Mouse (Mus musculus): ENCODE results near the gene Arpc1a. TPM values are rescaled to one million over a fixed set of nuclear protein-coding genes. Genes with fewer than 3 reads are reported as not detected.

The Arpc1a gene
- polyA plus RNA-seq, 1 experiment from 2014 or later: 245 TPM

DNA sequence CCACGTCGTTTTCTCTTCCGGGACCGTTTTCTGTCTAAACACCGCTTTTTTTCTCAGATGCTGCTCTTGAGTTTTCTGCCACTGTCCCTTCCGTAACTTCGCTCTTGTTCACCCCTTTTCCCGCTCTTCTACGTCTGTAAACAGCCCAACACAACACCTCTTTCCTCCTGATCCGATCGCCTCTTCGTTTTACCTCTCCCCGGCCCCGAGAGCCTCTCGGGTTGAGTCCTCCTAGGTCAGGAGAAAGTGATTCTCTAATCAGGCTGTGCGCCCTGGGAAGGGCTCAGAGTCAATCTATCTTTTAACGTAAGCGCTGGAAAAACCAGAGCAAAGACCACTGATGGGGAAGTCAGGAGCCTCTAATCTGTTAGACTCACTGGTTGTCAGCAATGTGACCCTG, 57.0 kb downstream of the Arpc1a start:
- H3K36me3 ChIP-seq (replicated peaks; ENCODE audit: control insufficient read depth, insufficient read depth): peaks cover 62% of the 10 kb centered on the region
- no peaks in the 10 kb centered on the region for H3K9me3 ChIP-seq (ENCODE audit: control insufficient read depth, low read length)
- H3K4me2 ChIP-seq (replicated peaks): peak overlapping the region; percentile 83
- peak overlapping the region; percentile 80 for H3K4me3 ChIP-seq (replicated peaks; ENCODE audit: low read length)
- WGBS: 2% methylated on average over 18 of the region's 18 CpGs
- DNase-seq (ENCODE audit: low spot score) (no peak), ATAC-seq (ENCODE audit: low FRiP score) (no peak)
- no peaks in the 10 kb centered on the region for H3K27me3 ChIP-seq (ENCODE audit: control insufficient read depth, insufficient read depth, low read length)
- peak overlapping the region; percentile 84 for H3K9ac ChIP-seq
- peaks cover 28% of the 10 kb centered on the region for H3K4me1 ChIP-seq (replicated peaks; ENCODE audit: control insufficient read depth, insufficient read depth, low read length)
- peak overlapping the region; percentile 94 for H3K27ac ChIP-seq

GRCm38 (mm10) chr5:145147748-145148147, 64.1 kb downstream of the Arpc1a start:
- Histone ChIP-seq H3K36me3 (replicated peaks; ENCODE audit: control insufficient read depth, insufficient read depth) (peaks cover 100% of the 10 kb centered on the region), H3K4me2 (replicated peaks) (no peak overlapping the region), H3K9ac (no peak overlapping the region), H3K4me1 (replicated peaks; ENCODE audit: control insufficient read depth, insufficient read depth, low read length) (no peaks in the 10 kb centered on the region), H3K4me3 (replicated peaks; ENCODE audit: low read length) (no peak overlapping the region), H3K9me3 (ENCODE audit: control insufficient read depth, low read length) (no peaks in the 10 kb centered on the region), H3K27ac (no peak overlapping the region), H3K27me3 (ENCODE audit: control insufficient read depth, insufficient read depth, low read length) (no peaks in the 10 kb centered on the region)
- 92% methylated on average over 5 of the region's 5 CpGs for WGBS
- DNase-seq (ENCODE audit: low spot score): no peak
- ATAC-seq (ENCODE audit: low FRiP score): no peak

DNA sequence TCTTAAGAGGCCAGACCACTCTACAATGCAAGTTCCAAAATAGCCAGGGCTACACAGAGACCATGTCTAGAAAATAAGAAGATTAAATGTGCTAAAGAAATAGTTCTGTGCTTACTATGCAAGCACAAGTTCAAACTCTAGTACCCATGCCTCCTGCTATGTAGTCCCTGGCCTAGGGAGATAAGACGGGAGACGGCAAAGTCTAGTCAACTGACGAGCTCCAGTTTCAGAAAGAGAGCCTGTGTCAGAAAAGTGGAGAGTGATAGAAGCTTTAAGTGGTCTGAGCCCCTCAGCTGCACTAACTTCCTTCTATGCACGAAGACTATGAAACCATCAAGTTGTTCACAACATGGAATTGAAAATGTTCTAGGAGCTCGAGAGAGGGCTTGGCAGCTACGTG, 65.7 kb downstream of the Arpc1a start:
- no peak overlapping the region for H3K9ac ChIP-seq
- 90% methylated on average over 6 of the region's 6 CpGs for WGBS
- peaks cover 100% of the 10 kb centered on the region for H3K36me3 ChIP-seq (replicated peaks; ENCODE audit: control insufficient read depth, insufficient read depth)
- H3K27ac ChIP-seq: no peak overlapping the region
- H3K27me3 ChIP-seq (ENCODE audit: control insufficient read depth, insufficient read depth, low read length): no peaks in the 10 kb centered on the region
- no peaks in the 10 kb centered on the region for H3K9me3 ChIP-seq (ENCODE audit: control insufficient read depth, low read length)
- no peak overlapping the region for H3K4me2 ChIP-seq (replicated peaks)
- no peak overlapping the region for H3K4me3 ChIP-seq (replicated peaks; ENCODE audit: low read length)
- DNase-seq (ENCODE audit: low spot score) (no peak), ATAC-seq (ENCODE audit: low FRiP score) (no peak)
- H3K4me1 ChIP-seq (replicated peaks; ENCODE audit: control insufficient read depth, insufficient read depth, low read length): no peaks in the 10 kb centered on the region

DNA sequence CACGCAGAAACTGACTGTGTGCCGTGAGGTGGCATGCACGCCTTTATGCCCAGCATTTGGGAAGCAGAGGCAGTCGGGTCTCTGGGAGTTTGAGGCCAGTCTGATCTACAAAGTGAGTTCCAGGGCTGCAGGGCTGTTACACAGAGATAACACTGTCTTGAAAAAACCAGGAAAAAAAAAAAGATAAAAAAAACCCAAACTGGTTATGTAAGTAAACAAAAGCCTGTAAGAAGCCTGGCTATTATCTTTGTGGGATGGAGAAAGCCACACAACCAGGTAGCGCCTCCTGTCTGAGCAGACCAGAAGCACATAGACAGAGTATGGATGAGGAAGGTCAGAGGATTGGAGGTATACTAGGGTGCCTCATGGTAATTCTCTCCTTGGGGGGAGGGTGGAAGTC, 69.1 kb downstream of the Arpc1a start:
- 97% methylated on average over 5 of the region's 5 CpGs for WGBS
- DNase-seq (ENCODE audit: low spot score): no peak
- no peaks in the 10 kb centered on the region for H3K27me3 ChIP-seq (ENCODE audit: control insufficient read depth, insufficient read depth, low read length)
- no peak overlapping the region for H3K4me3 ChIP-seq (replicated peaks; ENCODE audit: low read length)
- ATAC-seq (ENCODE audit: low FRiP score): no peak
- H3K4me2 ChIP-seq (replicated peaks): no peak overlapping the region
- H3K4me1 ChIP-seq (replicated peaks; ENCODE audit: control insufficient read depth, insufficient read depth, low read length): no peaks in the 10 kb centered on the region
- no peak overlapping the region for H3K9ac ChIP-seq
- H3K9me3 ChIP-seq (ENCODE audit: control insufficient read depth, low read length): no peaks in the 10 kb centered on the region
- no peak overlapping the region for H3K27ac ChIP-seq
- peaks cover 95% of the 10 kb centered on the region for H3K36me3 ChIP-seq (replicated peaks; ENCODE audit: control insufficient read depth, insufficient read depth)

Other genes with a start within 250 kb of the Arpc1a start
- 43.6 and 44.0 TPM in 2 replicates for gene Smurf1, start 118.0 kb upstream of the Arpc1a start, polyA plus RNA-seq (2014; fragmentation: Nextera tagmentation; extraction: Ambion mirVana)
- not detected in 2 replicates for gene Gm4871, start 51.1 kb upstream of the Arpc1a start, polyA plus RNA-seq (2014; fragmentation: Nextera tagmentation; extraction: Ambion mirVana)
- not detected in 2 replicates for gene 1700018F24Rik, start 40.8 kb upstream of the Arpc1a start, polyA plus RNA-seq (2014; fragmentation: Nextera tagmentation; extraction: Ambion mirVana)
- gene Kpna7, start 200 bp downstream of the Arpc1a start, polyA plus RNA-seq (2014; fragmentation: Nextera tagmentation; extraction: Ambion mirVana): not detected in 2 replicates
- gene Arpc1b, start 30.4 kb downstream of the Arpc1a start, polyA plus RNA-seq (2014; fragmentation: Nextera tagmentation; extraction: Ambion mirVana): 44.2 and 51.8 TPM in 2 replicates
- gene Pdap1, start 56.4 kb downstream of the Arpc1a start, polyA plus RNA-seq (2014; fragmentation: Nextera tagmentation; extraction: Ambion mirVana): 95.5 and 96.3 TPM in 2 replicates
- gene Bud31, start 56.5 kb downstream of the Arpc1a start, polyA plus RNA-seq (2014; fragmentation: Nextera tagmentation; extraction: Ambion mirVana): 177 and 188 TPM in 2 replicates
- gene Ptcd1, start 83.3 kb downstream of the Arpc1a start, polyA plus RNA-seq (2014; fragmentation: Nextera tagmentation; extraction: Ambion mirVana): 17.5 and 18.2 TPM in 2 replicates
- 27.7 and 29.3 TPM in 2 replicates for gene Cpsf4, start 83.4 kb downstream of the Arpc1a start, polyA plus RNA-seq (2014; fragmentation: Nextera tagmentation; extraction: Ambion mirVana)
- 561 and 664 TPM in 2 replicates for gene Atp5j2, start 108.2 kb downstream of the Arpc1a start, polyA plus RNA-seq (2014; fragmentation: Nextera tagmentation; extraction: Ambion mirVana)
- gene Zkscan14, start 118.0 kb downstream of the Arpc1a start, polyA plus RNA-seq (2014; fragmentation: Nextera tagmentation; extraction: Ambion mirVana): 12.3 and 13.9 TPM in 2 replicates
- 12.0 and 15.6 TPM in 2 replicates for gene Zkscan5, start 120.7 kb downstream of the Arpc1a start, polyA plus RNA-seq (2014; fragmentation: Nextera tagmentation; extraction: Ambion mirVana)
- gene Zfp655, start 147.9 kb downstream of the Arpc1a start, polyA plus RNA-seq (2014; fragmentation: Nextera tagmentation; extraction: Ambion mirVana): 40.1 and 42.0 TPM in 2 replicates
- 0.54 and 1.1 TPM in 2 replicates for gene Zscan25, start 196.7 kb downstream of the Arpc1a start, polyA plus RNA-seq (2014; fragmentation: Nextera tagmentation; extraction: Ambion mirVana)